Mouse (Mus musculus): ENCODE measurements around the gene Selenoo.

GRCm38 (mm10) chr15:89110147-89110546 lies 21.3 kb downstream of the Selenoo start:
- TF ChIP-seq CTCF (IDR thresholded peaks at IDR 0.05; ENCODE audit: extremely low read depth, insufficient read depth, low read length) (no peak), POLR2A (IDR thresholded peaks at IDR 0.05; ENCODE audit: extremely low read depth, insufficient read depth, low read length) (no peak)
